Mouse (Mus musculus): ENCODE measurements around the gene Lgalsl.

- TF ChIP-seq POLR2A (IDR thresholded peaks at IDR 0.05; ENCODE audit: insufficient read depth, low read depth, low read length) (no peak), CTCF (IDR thresholded peaks at IDR 0.05; ENCODE audit: insufficient read depth, low read depth, low read length) (no peak)
Observed at GRCm38 (mm10) chr11:20797841-20798240, 33.0 kb downstream of the Lgalsl start.
